Mouse (Mus musculus) intestine, embryonic 16.5 days (tissue): ENCODE measurements around the gene Wfdc10. TPM values are rescaled to one million over a fixed set of nuclear protein-coding genes. Genes with fewer than 3 reads are reported as not detected.
"Not testable (repeated sequence)": the region's sequence is repeated elsewhere in the genome, so short reads cannot be mapped to it uniquely, and the experiment has no call there.

Experiments used
- ATAC-seq: fragments of 200-750 bp; cut with Nextera tagmentation; 2 replicates; pipeline ENCODE4 v1.8.0; 2017; ENCODE audit warnings: moderate TSS enrichment, moderate library complexity
- H3K27ac ChIP-seq: fragments of 300-500 bp; sonication (generic); 2 replicates; pipeline ENCODE4 v1.5.1; 2014; ENCODE audit warnings: mild to moderate bottlenecking, low read length
- H3K27me3 ChIP-seq: fragments of 300-500 bp; sonication (generic); replicated peaks from 2 replicates; pipeline ENCODE4 v1.6.1; 2014; ENCODE audit warnings: low read length, control low read depth, mixed read lengths; ENCODE audit not compliant: control insufficient read depth, insufficient read depth
- H3K36me3 ChIP-seq: fragments of 300-500 bp; sonication (generic); 2 replicates; pipeline ENCODE4 v1.6.1; 2014; ENCODE audit warnings: low read length, control low read depth; ENCODE audit not compliant: control insufficient read depth, insufficient read depth
- H3K4me1 ChIP-seq: fragments of 300-500 bp; sonication (generic); 2 replicates; pipeline ENCODE4 v1.6.1; 2014; ENCODE audit warnings: low read length, control low read depth, mixed read lengths; ENCODE audit not compliant: control insufficient read depth, insufficient read depth
- H3K4me2 ChIP-seq: fragments of 300-500 bp; sonication (generic); 2 replicates; pipeline ENCODE4 v1.6.1; 2014; ENCODE audit warnings: low read depth, low read length, control low read depth
- H3K4me3 ChIP-seq: fragments of 300-500 bp; sonication (generic); 2 replicates; pipeline ENCODE4 v1.5.1; 2014; ENCODE audit warnings: mild to moderate bottlenecking, low read length
- H3K9ac ChIP-seq: fragments of 300-500 bp; sonication (generic); 2 replicates; pipeline ENCODE4 v1.6.1; 2014; ENCODE audit warnings: low read depth, low read length
- H3K9me3 ChIP-seq: fragments of 300-500 bp; sonication (generic); 2 replicates; pipeline ENCODE4 v1.6.1; 2016; ENCODE audit warnings: low read length, control low read depth; ENCODE audit not compliant: control insufficient read depth
- WGBS: fragments of 180-500 bp; shearing (Covaris S2); extraction: QIAGEN DNeasy Blood & Tissue Kit; methylation state at CpG from one replicate; pipeline ENCODE4 v1.1.7; 2014; 5-methylcytosine and 5-hydroxymethylcytosine counted together
- polyA plus RNA-seq: library from polyadenylated mRNA; unstranded; fragments of >200 nt; fragmentation: Nextera tagmentation; extraction: Ambion mirVana; gene quantifications from 2 replicates; pipeline ENCODE4 v1.2.1, GENCODE M21; 2015

Wfdc10 gene
- 0.34 TPM in 1 of 2 replicates, not detected in the other for polyA plus RNA-seq

DNA sequence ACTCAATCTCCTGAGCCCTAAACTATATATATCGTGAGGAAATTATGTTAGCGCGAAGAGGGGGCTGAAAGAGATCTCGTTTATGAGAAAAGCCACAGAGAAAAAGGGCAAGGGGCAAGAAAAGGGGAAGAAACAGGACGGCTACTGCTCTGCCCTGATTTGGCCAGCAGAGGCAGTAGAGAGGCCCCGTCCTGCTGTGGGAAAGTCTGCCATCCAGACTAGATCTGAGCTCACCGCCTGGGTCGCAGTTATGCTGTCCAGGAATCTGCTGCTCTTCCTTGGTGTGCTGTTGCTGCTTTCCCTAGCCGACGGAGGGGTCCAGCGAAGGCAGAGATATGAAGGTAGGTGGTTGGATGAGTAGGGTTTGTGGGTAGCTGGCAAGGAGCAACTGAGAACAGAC, at the start of gene Wfdc10:
Wfdc10 (plus strand) TSS at position 189 of the 400 bp plus-strand sequence.
- no peaks in the 10 kb centered on the region for H3K4me1 ChIP-seq
- no peak within 1 kb of the TSS for H3K4me3 ChIP-seq
- H3K36me3 ChIP-seq, result no peaks in the 10 kb centered on the region
- H3K27ac ChIP-seq, result no peak within 1 kb of the TSS
- no peaks in the 10 kb centered on the region; the same call in 1 of the 2 replicates for H3K27me3 ChIP-seq
- H3K9ac ChIP-seq, result no peak within 1 kb of the TSS
- 15% methylated on average over 11 of the region's 11 CpGs for WGBS
- H3K9me3 ChIP-seq, result no peaks in the 10 kb centered on the region
- no peak within 1 kb of the TSS for H3K4me2 ChIP-seq
- ATAC-seq, result no peak

DNA sequence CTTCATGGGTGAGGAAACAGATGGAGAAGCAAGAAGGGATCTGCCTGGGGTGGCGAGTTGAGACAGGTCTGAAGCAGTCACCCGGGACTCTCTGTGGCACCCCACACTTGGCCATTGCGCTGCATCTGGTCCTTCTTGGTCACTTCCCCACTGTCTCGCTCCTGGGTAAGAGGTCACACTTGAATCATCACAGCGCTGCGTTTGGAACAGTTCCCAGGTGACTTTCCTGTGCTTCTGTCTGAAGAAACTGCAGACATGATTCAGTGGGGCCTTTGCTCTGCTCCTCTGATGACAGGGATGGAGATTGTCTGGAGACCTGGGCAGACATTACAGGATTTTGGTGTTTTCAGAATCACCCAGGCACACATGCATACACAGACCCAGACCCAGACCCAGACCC, 47.1 kb upstream of the Wfdc10 start:
- H3K9me3 ChIP-seq, result no peaks in the 10 kb centered on the region
- ATAC-seq, result no peak
- no peak overlapping the region for H3K4me3 ChIP-seq
- no peak overlapping the region for H3K9ac ChIP-seq
- no peaks in the 10 kb centered on the region for H3K4me1 ChIP-seq
- no peaks in the 10 kb centered on the region for H3K27me3 ChIP-seq
- H3K27ac ChIP-seq, result no peak overlapping the region
- WGBS, result 76% methylated on average over 6 of the region's 6 CpGs
- H3K4me2 ChIP-seq, result no peak overlapping the region
- no peaks in the 10 kb centered on the region for H3K36me3 ChIP-seq

DNA sequence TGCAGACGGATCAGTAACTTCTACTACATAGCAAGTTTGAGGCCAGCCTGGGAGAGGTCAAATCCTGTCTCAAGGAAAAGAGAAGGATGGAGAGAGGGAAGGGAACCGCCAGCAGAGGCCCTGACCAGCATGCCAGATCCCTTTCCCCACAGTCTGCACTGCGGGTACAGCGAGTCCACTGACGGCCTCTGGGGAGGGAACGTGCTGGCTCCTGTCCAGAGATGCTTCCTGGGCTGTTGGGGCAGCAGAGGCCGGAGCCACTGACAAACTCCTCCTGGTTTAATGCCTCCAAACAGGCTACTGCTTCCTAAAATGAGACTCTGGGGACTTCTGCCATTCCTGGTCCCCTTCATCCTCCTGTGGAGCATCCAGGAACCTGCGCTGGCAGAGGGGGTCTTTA, 42.4 kb upstream of the Wfdc10 start, which contains the start of the genes Wfdc6b and Wfdc8:
Wfdc6b (plus strand) TSS at position 52 of the 400 bp plus-strand sequence.
Wfdc8 (minus strand) TSS at position 156 of the 400 bp plus-strand sequence.
- not testable (repeated sequence) for H3K27ac ChIP-seq, ATAC-seq, H3K9me3 ChIP-seq, H3K36me3 ChIP-seq, H3K4me3 ChIP-seq, H3K4me1 ChIP-seq, H3K4me2 ChIP-seq, H3K9ac ChIP-seq, H3K27me3 ChIP-seq
- WGBS, result 51% methylated on average over 8 of the region's 8 CpGs

DNA sequence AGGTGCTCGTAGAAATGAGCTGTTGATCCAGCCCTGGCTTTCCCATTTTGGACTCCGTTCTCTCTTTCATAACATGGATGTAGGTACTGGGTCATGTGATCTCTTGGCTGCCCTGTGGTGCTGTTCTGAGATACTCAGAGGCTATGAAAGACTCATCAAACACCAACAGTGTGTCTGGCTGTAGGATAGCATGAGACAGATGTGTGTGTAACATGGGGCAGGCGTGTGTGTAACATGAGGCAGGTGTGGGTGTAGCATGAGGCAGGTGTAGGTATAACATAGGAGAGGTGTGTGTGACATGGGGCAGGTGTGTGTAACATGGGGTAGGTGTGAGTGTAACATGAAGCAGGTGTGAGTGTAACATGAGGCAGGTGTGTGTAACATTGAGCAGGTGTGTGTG, 40.5 kb upstream of the Wfdc10 start:
- WGBS, result 90% methylated on average over 3 of the region's 3 CpGs
- no peak overlapping the region for H3K9ac ChIP-seq
- no peak overlapping the region for H3K4me3 ChIP-seq
- no peak for ATAC-seq
- no peak overlapping the region for H3K27ac ChIP-seq
- no peaks in the 10 kb centered on the region for H3K9me3 ChIP-seq
- H3K4me2 ChIP-seq, result no peak overlapping the region
- no peaks in the 10 kb centered on the region for H3K4me1 ChIP-seq
- H3K27me3 ChIP-seq, result no peaks in the 10 kb centered on the region
- no peaks in the 10 kb centered on the region for H3K36me3 ChIP-seq

DNA sequence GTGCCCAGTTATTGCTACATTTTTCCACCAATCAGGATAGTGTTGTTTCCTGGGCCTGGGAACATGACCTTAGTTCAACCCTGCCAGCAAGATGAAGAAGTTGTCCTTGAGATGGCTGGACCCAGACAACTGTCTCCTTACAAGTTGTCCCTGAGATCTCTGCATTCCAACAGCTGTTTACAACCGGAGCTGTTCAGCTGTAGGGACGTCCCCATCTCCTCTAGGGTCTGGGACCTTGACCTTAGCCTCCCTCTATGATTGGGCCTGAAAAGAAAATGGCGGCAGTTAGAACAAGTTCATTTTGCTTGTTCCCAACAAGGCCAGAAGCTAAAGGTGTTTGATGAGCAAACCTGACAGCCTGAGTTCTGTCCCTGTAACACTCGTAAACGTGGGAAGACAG, 36.8 kb upstream of the Wfdc10 start:
- no peak for ATAC-seq

DNA sequence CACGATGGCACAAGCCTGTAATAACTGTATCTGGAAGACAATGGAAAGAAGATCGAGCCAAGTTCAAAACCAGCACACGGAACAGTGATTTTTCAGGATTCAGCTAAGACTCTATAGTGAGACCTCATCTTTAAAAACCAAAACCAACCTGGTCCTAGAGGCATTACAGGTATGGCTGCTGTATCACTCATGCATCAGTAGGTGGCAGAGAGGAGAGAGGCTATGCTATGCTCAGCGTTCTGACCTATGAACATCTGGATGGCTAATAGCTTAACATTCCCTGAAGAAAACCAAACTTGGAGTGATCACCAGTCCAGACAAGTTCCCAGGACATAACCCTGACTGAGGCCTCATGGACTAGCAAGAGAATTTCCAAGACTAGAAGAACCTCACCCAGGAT, 34.1 kb upstream of the Wfdc10 start:
- no peaks in the 10 kb centered on the region for H3K36me3 ChIP-seq
- 84% methylated on average over 4 of the region's 4 CpGs for WGBS

More for the DNA sequence above, 36.8 kb upstream of the Wfdc10 start:
- no peaks in the 10 kb centered on the region for H3K4me1 ChIP-seq
- H3K4me3 ChIP-seq, result no peak overlapping the region
- H3K9me3 ChIP-seq, result no peaks in the 10 kb centered on the region
- no peak overlapping the region for H3K9ac ChIP-seq
- H3K4me2 ChIP-seq, result no peak overlapping the region
- H3K36me3 ChIP-seq, result no peaks in the 10 kb centered on the region
- WGBS, result 68% methylated on average over 5 of the region's 5 CpGs
- no peaks in the 10 kb centered on the region for H3K27me3 ChIP-seq
- H3K27ac ChIP-seq, result no peak overlapping the region

DNA sequence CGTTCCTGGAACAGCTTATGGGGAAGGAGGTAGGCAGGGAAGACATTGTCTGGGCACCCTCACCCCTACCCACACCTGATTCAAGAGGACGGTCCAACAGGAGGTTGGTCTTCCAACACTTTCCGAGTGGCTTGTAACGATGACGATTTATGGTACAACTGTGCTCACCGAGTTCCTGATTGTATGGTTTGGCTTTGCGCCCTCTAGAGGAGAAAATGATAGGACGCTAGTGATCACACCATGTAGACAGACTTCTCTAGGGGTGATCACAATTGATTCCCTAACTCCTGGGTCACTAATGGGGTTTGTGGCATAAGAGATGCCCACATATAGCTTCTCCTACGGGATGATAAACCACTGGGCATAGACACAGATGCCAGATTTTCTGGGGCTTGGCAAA, 20.6 kb upstream of the Wfdc10 start:
- Histone ChIP-seq H3K27ac (no peak overlapping the region), H3K4me1 (no peaks in the 10 kb centered on the region), H3K27me3 (no peaks in the 10 kb centered on the region), H3K4me2 (no peak overlapping the region), H3K4me3 (no peak overlapping the region), H3K36me3 (no peaks in the 10 kb centered on the region), H3K9ac (no peak overlapping the region), H3K9me3 (no peaks in the 10 kb centered on the region)
- no peak for ATAC-seq
- WGBS, result 78% methylated on average over 9 of the region's 9 CpGs

More for the DNA sequence above, 34.1 kb upstream of the Wfdc10 start:
- H3K4me2 ChIP-seq, result no peak overlapping the region
- H3K4me1 ChIP-seq, result no peaks in the 10 kb centered on the region
- no peaks in the 10 kb centered on the region for H3K9me3 ChIP-seq
- no peak overlapping the region for H3K9ac ChIP-seq
- H3K27ac ChIP-seq, result no peak overlapping the region
- ATAC-seq, result no peak
- no peak overlapping the region for H3K4me3 ChIP-seq
- H3K27me3 ChIP-seq, result no peaks in the 10 kb centered on the region

DNA sequence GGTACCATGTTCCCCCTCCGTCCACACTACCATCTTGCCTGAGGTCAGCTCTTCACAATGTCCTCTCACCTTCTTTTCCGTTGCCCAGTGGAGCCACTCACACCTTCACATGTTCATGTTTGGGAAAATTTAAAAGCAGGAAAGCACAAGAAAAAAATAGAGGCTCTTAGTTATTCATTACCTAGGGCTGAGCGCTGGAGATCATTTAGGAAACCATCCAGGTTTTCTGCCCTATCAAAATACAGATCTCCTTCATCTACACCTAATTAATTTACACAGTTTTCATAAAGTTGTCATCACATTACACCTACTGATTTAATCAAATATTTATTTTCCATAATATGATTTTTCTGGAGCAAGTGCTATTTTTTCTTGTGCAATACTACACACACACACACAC, 17.1 kb upstream of the Wfdc10 start, which contains the start of gene Wfdc16:
Wfdc16 (minus strand) TSS at position 101 of the 400 bp plus-strand sequence.
- H3K27me3 ChIP-seq, result no peaks in the 10 kb centered on the region
- H3K9me3 ChIP-seq, result no peaks in the 10 kb centered on the region
- no peak within 1 kb of the TSS for H3K9ac ChIP-seq
- H3K4me2 ChIP-seq, result no peak within 1 kb of the TSS
- WGBS, result 81% methylated on average over 3 of the region's 3 CpGs
- H3K36me3 ChIP-seq, result no peaks in the 10 kb centered on the region
- no peak within 1 kb of the TSS for H3K27ac ChIP-seq
- H3K4me1 ChIP-seq, result no peaks in the 10 kb centered on the region
- ATAC-seq, result no peak
- H3K4me3 ChIP-seq, result no peak within 1 kb of the TSS

DNA sequence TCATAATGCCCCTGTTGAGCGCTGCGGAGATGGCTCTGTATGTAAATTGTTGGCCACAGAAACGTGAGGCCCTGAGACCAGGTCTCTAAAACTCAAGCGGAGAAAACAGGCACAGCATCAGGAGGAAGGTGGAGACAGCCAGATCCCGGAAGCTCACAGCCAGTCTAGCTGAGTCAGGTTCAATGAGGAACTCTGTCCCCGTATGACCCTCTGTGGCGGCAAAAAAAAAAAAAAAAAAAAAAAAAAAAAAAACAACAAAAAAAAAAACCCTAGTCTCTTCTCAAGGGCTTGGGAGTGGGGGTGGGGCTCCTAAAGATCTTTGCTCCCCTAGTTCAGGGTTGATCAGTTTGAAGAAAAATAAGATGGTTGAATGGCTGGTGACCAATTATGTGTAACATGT, 14.7 kb upstream of the Wfdc10 start:
- Histone ChIP-seq H3K4me3 (no peak overlapping the region), H3K27ac (no peak overlapping the region), H3K9me3 (no peaks in the 10 kb centered on the region), H3K27me3 (no peaks in the 10 kb centered on the region), H3K9ac (no peak overlapping the region), H3K36me3 (no peaks in the 10 kb centered on the region), H3K4me2 (no peak overlapping the region), H3K4me1 (no peaks in the 10 kb centered on the region)
- no peak for ATAC-seq
- 62% methylated on average over 7 of the region's 7 CpGs for WGBS
